Mouse (Mus musculus) heart, postnatal 14 days (tissue): ENCODE measurements at regions not wholly inside any gene's neighbourhood (a gene's known extent, or its start where the extent isn't known, plus 50 kb on each side); places are given as distances from the start of the nearest gene placed in this dataset.

Experiments used
- DNase-seq, 2 experiments: peaks; one replicate each; pipeline ENCODE4 v3.0.0; 2021 to 2022
- intact Hi-C: fragments of 180-260 bp; cut with DNase I; formaldehyde crosslinking; loops from one replicate; pipeline ENCODE4 v1.15.1; 2025

DNA sequence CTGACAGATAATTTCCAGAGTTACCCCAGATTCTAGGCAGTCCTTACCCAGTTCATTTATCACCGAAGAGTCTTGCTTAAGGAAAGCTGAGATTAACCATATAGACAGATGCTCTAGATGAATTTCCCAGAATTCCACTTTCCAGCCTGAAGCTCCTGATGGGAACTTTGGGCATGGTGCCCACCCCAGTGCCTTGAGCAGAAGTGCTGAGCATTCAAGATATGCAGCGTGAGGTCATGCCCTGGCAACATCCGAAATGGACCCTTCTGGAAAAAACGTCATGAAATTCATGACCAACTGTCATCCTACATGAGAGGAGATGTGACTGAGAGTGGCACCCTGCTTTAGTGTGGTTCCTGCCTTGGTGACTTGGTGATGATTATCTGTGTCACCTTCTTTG lies 629.9 kb upstream of the Sall1 start:
- DNase-seq = no peak
- intact Hi-C loops = no loop called here

DNA sequence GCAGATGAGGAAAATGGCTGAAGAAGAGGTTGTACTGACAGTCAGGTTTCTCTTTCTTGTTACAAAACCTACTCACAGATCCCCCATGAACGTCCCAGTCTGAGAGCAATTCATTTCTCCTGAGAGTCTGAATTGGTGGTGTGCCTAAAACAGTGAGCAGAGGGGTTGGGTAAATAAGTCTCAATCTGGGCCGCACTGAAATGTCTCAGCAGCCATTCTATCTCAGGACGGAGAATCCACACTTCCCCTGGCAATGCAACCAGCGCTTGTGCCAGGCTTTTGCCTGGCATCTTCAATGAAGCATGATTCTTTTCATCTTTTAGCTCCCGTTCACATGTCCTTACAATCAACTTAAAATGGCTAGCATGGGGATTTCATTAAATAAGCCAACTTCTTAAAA lies 628.7 kb upstream of the Sall1 start:
- intact Hi-C loops = no loop called here
- DNase-seq = no peak

DNA sequence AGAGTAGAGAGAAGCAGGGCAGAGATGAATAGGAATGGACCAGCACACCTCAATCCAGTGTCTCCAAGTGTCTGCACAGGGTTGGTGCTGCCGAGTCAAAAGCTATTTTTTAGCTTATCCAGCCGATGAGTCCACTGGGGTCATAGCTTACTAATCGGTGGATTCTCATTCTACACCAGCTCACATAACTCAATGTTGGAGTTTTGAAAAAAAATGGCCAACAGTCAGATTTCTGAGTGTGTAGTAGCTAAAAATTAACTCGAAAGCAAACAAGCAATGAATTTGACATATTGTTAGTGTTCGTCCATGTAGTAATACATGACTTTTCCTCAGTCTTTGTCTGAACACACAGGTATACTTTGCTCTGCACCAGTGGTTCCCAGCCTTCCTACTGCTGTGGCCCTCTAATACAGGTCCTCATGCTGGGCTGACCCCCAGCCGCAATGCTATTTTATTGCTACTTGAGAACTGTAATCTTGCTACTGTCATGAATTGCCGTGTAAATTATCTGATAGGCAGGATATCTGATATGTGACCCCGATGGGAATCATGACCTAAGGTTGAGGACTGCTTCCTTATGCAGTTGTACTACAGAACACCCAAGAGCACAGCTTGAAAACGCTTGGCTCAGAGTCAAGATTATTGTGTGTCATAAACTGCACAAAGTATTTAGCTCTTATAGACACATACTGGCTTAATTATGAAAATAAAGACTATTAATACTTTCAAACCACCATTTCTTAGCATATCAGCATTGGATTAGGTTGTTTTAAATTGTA lies 621.1 kb upstream of the Sall1 start:
- intact Hi-C loops = no loop called here
- DNase-seq = no peak

DNA sequence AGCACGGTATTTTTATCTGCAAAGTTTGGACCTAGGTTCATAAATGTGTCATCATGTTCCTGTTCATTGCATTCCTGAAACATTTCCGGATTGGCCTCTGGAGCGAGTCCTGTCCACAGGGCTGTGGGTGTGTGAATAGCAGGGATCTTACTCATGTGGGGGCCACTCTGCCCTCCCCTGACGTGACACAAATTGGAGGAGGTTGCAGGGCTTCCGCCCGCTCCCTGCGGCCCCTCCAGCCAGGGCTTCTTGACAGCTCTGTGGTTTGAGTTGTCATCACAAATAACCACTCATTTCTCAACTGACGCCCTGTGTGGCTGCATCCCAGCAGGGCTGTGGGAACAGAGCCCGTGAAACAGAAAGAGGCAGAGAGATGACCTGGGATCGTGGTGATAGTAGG lies 619.9 kb upstream of the Sall1 start:
- intact Hi-C loops = no loop called here
- DNase-seq = peak; percentile 20

DNA sequence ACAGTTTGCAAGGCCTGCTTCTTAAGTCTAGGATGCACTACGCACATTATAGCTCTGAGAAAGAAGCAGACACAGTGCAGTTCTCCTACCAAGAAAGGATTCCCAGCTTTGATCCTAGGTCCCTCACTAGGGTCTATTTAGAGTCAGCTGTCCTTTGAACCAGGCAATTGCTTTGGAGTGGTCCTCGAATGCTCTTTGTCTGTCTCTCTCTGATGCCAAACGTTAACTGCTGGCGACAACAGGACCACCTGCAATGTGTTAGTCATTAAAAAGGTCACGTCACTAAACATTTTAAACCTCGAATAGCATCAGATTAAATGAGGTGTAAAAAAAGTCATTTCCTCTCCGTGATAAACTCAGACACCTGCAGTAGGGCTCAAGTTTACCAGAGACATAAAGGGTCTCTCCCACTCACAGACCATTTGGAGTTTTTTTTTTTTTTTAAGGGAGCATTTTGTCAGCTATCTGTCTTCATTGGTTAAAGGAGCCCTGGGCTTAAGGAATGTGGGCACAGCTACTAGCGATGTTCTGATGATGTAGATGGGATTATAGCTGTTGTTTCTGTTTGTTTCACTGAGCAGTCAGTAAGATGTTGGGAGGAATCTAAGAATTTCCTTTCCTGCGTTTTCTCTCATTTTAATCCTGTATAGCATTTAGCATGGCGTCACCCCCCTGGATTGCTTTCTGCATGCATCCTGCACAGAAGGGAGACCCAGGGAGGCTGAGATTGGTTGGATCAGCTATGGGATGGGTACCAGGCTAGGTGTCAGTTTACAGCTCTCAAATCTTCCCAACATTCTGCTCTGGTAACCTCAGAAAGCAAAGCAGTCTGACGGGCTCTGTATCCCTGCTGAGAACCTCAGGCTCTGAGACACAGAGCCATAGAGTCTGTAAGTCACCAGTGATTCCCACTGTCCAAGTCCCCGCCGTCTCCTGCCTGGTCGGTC lies 615.3 kb upstream of the Sall1 start:
- intact Hi-C loops = no loop called here
- DNase-seq = no peak

DNA sequence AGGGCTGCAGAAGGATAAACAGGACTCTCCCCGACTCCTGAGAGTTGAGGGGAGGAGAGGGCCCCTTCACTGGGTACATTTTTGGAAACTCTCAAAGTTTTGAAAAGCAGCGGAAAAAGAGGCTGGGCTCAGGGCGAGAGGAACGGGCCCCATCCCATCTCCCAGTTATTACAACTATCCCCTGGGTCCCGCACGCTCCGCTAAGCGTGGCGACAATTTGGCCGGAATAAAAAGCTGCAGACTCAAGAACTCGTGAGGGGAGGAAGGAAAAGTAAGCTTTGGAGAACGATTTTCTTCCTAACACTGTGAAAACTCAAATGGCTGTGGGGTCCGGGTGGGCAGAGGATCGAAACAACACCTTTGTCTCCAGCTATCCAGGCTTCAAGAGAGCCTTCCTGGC lies 611.4 kb upstream of the Sall1 start:
- intact Hi-C loops = no loop called here
- DNase-seq = no peak

DNA sequence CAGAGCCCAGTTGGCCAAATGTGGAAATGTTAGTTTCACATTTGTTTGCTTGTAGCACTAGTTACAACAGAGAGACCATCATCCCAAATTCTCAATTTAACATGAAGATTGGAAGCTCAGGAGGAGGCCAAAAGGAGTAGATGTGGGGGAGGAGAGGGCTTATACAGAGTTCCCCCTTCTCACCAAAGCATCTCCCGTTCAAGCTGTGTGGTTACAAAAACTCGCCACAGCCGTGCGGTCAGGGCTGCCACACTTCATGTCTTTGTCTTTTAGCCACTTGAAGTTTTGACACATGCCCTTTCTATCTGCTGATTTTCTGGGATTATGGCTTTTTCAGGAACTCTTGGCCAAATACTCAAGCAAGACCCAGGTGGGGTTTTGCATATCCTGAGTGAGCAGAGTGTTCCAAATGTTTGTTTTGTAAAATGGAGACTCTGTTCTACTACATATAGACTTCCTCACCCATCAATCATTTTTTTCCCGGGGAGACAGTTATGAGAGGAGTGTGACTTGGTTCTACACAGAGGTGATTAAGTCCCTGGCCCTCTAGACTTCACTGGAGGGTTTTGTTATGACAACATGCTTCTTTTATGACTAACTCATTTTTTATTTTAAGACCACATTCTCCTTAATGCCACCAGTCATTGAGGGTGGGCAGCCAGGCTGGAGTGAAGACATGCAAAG lies 605.4 kb upstream of the Sall1 start:
- DNase-seq = no peak
- intact Hi-C loops = no loop called here

DNA sequence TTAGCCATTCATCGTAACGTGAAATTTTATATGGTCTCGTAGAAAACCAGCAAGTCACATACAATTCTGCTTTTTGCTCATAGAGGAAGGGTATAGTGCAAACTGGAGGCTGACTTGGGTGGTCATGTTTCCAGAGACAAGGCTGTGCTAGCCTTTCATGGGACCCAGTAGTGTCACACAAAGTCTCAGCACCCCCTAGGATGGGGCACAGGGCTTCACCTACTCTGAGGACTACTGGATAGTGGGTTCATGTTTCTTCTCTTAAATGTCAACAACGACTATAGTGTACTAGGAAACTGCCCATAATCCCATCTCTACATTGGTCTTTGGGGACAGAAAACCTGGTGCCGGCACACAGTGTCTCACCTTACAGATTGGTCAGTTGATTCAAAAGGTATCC lies 603.0 kb upstream of the Sall1 start:
- intact Hi-C loops = no loop called here
- no peak for DNase-seq

DNA sequence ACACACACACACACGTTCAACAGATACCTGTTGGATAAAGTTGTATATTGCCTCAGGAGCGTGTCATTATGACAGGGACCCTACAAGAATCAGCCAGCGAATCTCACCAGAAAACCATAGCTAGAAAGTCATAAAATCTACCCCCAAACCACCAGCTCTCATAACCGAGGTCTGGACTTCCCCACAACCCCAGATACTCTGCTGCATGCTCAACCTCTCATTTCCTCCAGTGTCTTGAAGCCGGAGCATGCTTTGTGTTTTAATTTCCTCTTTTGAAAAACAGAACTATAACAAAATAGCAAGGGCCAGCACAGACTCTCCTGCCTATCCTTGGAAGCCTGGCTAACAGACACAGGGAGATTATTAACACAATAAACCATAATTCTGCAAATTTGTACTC lies 597.4 kb upstream of the Sall1 start:
- DNase-seq = no peak
- intact Hi-C loops = no loop called here

DNA sequence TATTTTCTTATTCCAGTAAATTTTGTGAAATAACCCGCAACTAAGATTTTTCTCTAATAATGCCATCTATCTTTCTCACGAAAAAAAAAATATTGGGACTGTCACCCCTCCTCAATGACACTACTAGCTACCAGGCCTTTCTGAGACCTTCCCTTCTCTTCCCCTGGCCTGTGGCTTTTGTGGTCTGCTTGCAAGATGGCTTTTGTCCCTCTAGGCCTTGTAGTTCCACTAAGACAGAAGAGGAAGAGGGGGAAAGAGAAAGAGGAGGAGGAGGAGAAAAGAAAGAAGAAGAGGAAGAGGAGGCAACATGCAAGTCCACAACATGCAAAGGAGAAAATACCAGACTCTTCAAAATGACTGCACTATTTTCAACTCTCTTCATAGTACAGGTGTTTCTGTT lies 590.9 kb upstream of the Sall1 start:
- intact Hi-C loops = loop anchor here (5.0 kb wide), 1 partner anchor 147 kb away; no protein-coding TSS in a partner anchor
- no peak for DNase-seq

DNA sequence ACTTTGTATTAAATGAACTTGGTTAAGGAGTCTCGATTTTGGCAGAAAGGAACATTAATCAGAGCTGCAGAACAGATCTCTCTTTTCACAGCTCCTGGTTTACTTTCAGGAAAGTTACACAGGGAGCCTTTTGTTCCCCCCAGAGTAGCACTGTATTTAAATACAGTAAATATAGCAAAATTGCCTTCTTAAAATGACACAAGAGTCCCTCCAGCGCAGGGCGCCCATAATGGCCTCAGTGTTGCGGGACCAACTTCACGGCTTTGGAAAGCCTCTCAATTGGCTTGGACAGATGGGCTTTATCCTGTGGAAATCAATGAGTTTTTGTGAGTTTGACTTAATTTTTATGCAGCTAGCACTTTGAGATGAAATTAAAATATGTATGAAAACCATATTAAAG lies 588.3 kb upstream of the Sall1 start:
- no peak for DNase-seq
- intact Hi-C loops = loop anchor here (5.0 kb wide), 1 partner anchor 150 kb away; no protein-coding TSS in a partner anchor

DNA sequence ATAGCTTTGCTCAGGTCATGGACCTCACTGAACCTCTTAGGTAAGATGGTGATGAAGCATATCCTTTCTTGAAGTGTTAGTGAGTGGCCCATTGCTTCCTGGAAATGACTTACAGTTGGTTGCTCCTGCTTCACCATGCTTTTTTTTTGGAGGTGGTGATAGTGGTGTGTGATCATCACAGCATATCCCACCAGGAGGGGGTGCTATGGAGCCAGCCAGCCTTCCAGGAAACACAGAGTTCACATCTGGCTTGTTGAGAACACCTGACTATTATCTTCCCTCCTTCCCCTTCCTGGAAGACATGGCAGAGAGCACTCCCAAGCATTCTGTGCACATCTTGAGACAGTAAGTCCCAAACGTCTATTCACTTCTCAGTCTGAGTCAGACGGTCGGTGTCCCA lies 586.6 kb upstream of the Sall1 start:
- DNase-seq = peak in 1 of 2 experiments; percentile 5
- intact Hi-C loops = loop anchor here (5.0 kb wide), 1 partner anchor 152 kb away; no protein-coding TSS in a partner anchor

DNA sequence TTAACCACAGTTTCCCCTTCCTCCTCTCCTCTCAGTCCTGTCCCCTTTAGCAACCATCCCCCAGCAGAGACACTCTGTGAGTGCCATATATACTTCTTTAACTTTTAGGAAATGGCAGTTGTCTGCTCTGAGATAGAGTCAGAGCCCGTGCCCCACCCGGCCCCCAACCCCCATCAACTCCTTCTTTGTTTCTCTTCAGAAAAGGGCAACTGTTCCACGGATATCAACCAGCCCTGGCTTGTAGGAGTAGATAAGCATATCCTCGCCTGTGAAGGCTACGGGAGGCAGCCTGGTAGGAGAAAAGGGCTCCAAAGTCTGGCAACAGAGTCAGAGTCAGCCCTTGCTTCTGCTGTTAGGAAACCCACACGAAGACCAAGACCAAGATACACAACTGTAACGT lies 574.1 kb upstream of the Sall1 start:
- intact Hi-C loops = no loop called here
- DNase-seq = no peak

DNA sequence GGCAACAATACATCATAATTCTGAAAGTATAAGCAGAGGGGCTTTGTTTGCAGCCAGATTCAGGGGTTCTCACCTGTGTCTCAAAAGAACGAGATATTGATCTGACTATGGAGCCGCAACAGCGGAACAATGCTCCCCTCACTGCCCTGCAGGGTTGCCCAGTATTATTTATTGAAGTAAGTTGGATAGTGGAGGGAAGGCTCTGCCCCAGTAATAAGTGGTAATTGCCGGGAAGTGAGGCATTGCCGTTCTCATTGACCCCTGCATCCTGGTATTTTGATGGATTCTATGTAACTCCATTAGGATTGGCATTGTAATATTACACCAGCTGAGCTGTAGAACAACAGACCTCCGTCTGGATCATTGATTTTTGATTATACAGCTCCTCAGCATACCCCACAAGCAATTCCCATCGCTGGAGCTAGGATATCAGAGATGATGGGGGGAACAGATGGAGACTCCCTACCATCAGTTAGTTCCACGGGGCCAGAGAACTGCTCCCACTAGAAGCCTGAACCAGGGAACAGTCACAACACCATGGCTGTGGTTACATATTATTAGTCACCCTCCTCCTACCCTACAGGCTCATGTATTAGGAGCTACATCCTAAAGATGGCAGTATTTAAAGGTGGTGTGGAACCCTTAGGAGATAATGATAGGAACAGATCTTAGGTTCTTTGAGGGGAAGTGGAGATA lies 572.0 kb upstream of the Sall1 start:
- no peak for DNase-seq
- intact Hi-C loops = no loop called here

DNA sequence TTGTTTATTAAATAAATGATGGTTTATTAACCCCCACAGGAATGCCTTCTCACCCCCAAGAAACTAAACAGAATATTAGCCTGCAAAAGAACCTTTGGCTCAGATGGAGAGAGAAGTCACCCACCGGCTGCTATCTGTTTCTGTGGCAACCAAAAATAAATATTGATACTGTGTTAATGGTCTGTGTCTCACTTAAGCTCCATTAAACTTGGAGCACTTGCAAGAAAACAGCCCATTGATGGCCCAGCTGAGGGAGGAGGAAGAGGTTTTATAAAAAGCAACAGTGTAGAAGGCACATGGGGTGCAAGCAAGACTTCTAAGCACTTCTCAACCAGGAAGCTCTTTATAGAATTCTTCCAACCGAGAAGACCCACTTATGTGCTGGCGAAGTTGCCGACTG lies 565.1 kb upstream of the Sall1 start:
- no peak for DNase-seq
- intact Hi-C loops = no loop called here

DNA sequence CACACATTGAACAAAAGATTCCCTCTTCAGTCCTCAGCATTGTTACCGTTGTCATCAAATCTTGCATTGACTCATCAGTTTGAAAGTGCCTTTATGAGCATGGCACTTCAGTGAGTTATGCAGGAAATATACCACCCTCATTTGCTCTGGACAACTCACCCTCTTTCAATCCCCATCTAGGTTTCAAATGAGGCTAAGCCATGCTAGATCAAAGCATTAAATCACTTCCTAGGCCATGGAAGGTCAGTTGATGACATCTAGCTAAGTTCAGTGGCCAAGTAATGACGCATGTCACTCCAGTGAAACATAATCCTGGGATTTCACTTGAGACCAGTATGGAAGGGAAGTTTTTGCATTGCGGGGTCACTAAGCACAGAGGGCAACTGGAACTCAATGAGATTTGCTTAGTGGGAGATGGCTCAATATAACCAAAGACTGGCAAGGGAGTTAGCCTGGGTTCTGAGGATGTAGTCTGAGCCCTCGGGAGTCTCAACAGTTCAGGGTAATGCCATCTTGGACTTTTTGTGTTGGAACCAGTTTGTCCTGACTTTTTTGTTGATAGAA lies 562.0 kb upstream of the Sall1 start:
- intact Hi-C loops = no loop called here
- no peak for DNase-seq

DNA sequence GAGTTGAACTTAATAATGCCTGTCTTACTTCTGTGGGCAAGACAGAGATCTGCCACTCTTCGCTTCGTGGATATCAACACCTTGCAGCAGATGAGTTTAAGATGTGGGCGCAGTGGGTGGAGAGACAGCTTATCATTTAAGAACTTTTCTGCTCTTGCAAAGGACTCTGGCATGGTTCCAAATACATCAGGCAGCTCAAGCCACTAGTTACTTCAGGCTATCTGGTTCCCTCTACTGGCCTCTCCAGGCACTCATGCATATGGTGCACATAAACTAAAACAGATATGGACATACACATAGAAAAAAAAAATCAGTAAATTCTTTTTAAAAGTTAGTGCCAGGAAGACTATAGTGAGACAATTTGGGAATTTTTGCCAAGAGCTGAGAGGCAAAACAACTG lies 560.5 kb upstream of the Sall1 start:
- intact Hi-C loops = no loop called here
- no peak for DNase-seq

DNA sequence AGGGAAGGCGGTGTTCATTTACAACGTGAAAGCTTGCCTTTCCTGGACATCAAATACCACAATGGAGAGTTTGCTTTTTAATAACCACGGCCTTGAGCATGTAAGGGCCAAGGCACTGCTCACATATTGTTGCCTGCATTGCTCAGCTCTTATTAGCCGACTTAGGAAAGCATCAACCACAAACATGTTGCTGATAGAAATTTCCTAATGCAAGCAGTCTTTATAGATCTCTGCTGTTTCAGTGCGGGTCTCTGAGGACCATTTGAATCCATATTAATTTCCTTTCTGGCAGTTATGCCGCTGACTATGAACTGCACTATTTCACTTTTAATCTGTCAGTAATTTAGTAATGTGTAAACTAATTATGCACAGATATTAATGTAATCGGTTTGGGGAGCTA lies 552.4 kb upstream of the Sall1 start:
- no peak for DNase-seq
- intact Hi-C loops = no loop called here

DNA sequence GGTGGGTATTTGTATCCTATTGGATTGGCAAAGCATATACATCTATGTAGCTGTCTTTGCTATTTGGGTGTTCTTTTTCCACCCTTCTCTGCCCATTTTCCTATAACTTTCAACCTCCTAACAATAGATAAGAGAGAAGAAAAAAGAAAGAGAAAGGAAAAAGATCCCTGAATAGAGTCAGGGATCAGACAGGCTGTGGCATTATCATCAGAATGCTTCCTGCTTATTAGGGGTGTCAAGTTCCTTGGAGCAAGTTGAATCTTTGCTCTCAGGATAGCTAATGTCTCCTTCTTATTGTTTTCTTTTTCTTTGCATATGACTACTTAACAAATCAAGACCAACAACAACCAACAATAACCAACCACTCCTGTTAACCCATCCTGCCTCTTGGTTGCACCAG lies 539.1 kb upstream of the Sall1 start:
- no peak for DNase-seq
- intact Hi-C loops = no loop called here

DNA sequence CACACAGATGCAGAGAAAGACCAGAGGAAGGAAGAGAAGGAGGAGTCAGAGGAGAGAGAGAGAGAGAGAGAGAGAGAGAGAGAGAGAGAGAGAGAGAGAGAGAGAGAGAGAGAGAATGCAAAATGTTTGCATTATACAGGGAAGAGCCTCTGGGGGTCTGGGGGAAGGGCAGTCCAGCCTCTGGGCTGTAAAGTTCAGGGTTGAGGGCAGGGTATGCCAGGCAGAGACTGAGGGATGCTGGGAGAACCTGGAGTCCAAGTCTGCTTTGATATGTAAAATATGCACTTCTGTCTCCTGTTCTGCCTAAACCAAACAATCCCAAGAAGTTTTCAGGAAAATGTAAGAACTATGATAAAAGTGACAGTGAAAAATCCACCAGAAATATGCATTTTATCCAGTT lies 538.6 kb upstream of the Sall1 start:
- DNase-seq = no peak
- intact Hi-C loops = no loop called here
